Mouse (Mus musculus) kidney, postnatal 14 days (tissue): ENCODE results near the gene Gosr1.
A peak's percentile ranks its signal among the peaks of the same experiment; 100 is the strongest.
"Not testable (repeated sequence)": the region's sequence is repeated elsewhere in the genome, so short reads cannot be mapped to it uniquely, and the experiment has no call there.

Experiments
- DNase-seq: peaks from one replicate; pipeline ENCODE4 v3.0.0; 2022; ENCODE audit warnings: mixed read lengths

The Gosr1 gene

GRCm38 (mm10) chr11:76763053-76763740 is at the start of gene Gosr1:
Gosr1 (minus strand) TSS chr11:76763579.
- DNase-seq = peak; percentile 94

GRCm38 (mm10) chr11:76810706-76811495 is 47.5 kb upstream of the Gosr1 start:
- DNase-seq = peak; percentile 62

GRCm38 (mm10) chr11:76809450-76809849 is 46.1 kb upstream of the Gosr1 start:
- no peak for DNase-seq

GRCm38 (mm10) chr11:76808550-76808949 is 45.2 kb upstream of the Gosr1 start:
- no peak for DNase-seq

GRCm38 (mm10) chr11:76807007-76807679 is 43.8 kb upstream of the Gosr1 start:
- DNase-seq = no peak

GRCm38 (mm10) chr11:76806026-76806425 is 42.6 kb upstream of the Gosr1 start:
- no peak for DNase-seq

- not testable (repeated sequence) for DNase-seq
Measured at GRCm38 (mm10) chr11:76805072-76805471, 41.7 kb upstream of the Gosr1 start.

GRCm38 (mm10) chr11:76803266-76803665 is 39.9 kb upstream of the Gosr1 start:
- DNase-seq = peak; percentile 56

- DNase-seq = no peak
Measured at GRCm38 (mm10) chr11:76797236-76797635, 33.9 kb upstream of the Gosr1 start.

GRCm38 (mm10) chr11:76795326-76795725 is 31.9 kb upstream of the Gosr1 start:
- DNase-seq = no peak

- no peak for DNase-seq
Measured at GRCm38 (mm10) chr11:76791331-76791730, 28.0 kb upstream of the Gosr1 start.

- peak; percentile 68 for DNase-seq
Measured at GRCm38 (mm10) chr11:76789252-76789651, 25.9 kb upstream of the Gosr1 start.

GRCm38 (mm10) chr11:76775533-76775932 is 12.2 kb upstream of the Gosr1 start:
- no peak for DNase-seq

GRCm38 (mm10) chr11:76773811-76774210 is 10.4 kb upstream of the Gosr1 start:
- no peak for DNase-seq

- DNase-seq = no peak
Measured at GRCm38 (mm10) chr11:76770566-76770965, 7.2 kb upstream of the Gosr1 start.

GRCm38 (mm10) chr11:76763741-76764122 is 353 bp upstream of the Gosr1 start:
- DNase-seq = no peak

GRCm38 (mm10) chr11:76752276-76752675 is 11.1 kb downstream of the Gosr1 start:
- DNase-seq = no peak

- DNase-seq = no peak
Measured at GRCm38 (mm10) chr11:76748819-76749218, 14.6 kb downstream of the Gosr1 start.

GRCm38 (mm10) chr11:76745921-76746320 is 17.5 kb downstream of the Gosr1 start:
- no peak for DNase-seq

- DNase-seq = peak; percentile 36
Measured at GRCm38 (mm10) chr11:76744550-76744949, 18.8 kb downstream of the Gosr1 start.

GRCm38 (mm10) chr11:76742511-76742910 is 20.9 kb downstream of the Gosr1 start:
- DNase-seq = no peak

- DNase-seq = no peak
Measured at GRCm38 (mm10) chr11:76739125-76739524, 24.3 kb downstream of the Gosr1 start.

- no peak for DNase-seq
Measured at GRCm38 (mm10) chr11:76735753-76736324, 27.5 kb downstream of the Gosr1 start.
